Mouse (Mus musculus): ENCODE data around the gene Dst. TPM values are rescaled to one million over a fixed set of nuclear protein-coding genes. Genes with fewer than 3 reads are reported as not detected.

Gene Dst
- polyA plus RNA-seq, 1 experiment from 2014 or later, result 38.4 TPM

- Histone ChIP-seq H3K27ac (replicated peaks) (no peak overlapping the region), H3K27me3 (no peaks in the 10 kb centered on the region), H3K9me3 (no peaks in the 10 kb centered on the region), H3K36me3 (no peaks in the 10 kb centered on the region), H3K4me2 (replicated peaks) (no peak overlapping the region), H3K9ac (replicated peaks) (no peak overlapping the region), H3K4me1 (no peaks in the 10 kb centered on the region), H3K4me3 (no peak overlapping the region)
- WGBS, result 94% methylated on average over 6 of the region's 6 CpGs
- no peak for ATAC-seq (ENCODE audit: low FRiP score, low read depth)
Measured at GRCm38 (mm10) chr1:33898373-33898772, 9.7 kb upstream of the Dst start.

GRCm38 (mm10) chr1:33900175-33900574 lies 7.8 kb upstream of the Dst start:
- Histone ChIP-seq H3K36me3 (no peaks in the 10 kb centered on the region), H3K4me2 (replicated peaks) (no peak overlapping the region), H3K4me3 (no peak overlapping the region), H3K9me3 (no peaks in the 10 kb centered on the region), H3K27me3 (peaks cover 9% of the 10 kb centered on the region; the same call in 1 of the 2 replicates), H3K4me1 (no peaks in the 10 kb centered on the region), H3K27ac (replicated peaks) (no peak overlapping the region), H3K9ac (replicated peaks) (no peak overlapping the region)
- no peak for ATAC-seq (ENCODE audit: low FRiP score, low read depth)
- 89% methylated on average over 8 of the region's 8 CpGs for WGBS

DNA sequence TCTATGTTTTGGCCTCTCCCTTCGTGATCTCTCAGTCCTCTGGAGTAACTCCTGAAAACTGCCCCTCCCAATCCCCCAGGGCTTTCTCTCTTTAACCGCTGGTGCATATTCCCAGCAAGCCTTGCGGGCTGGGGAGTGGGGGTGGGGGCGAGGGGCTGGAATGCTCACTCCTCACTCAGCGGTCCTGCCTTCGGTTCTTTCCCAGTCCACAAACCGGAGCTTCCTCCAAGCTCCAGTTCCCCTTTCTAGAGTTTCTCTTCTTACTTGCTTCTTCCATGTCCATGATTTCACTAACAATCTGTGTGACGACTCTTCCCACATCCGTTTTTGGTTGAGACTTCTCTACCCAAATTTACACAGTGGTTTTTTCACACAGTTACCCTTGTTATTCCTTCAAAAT lies 4.4 kb upstream of the Dst start:
- Histone ChIP-seq H3K4me1 (peaks cover 3% of the 10 kb centered on the region), H3K27ac (replicated peaks) (no peak overlapping the region), H3K4me2 (replicated peaks) (no peak overlapping the region), H3K9ac (replicated peaks) (no peak overlapping the region), H3K9me3 (no peaks in the 10 kb centered on the region), H3K36me3 (no peaks in the 10 kb centered on the region), H3K4me3 (no peak overlapping the region), H3K27me3 (peaks cover 28% of the 10 kb centered on the region)
- WGBS, result 28% methylated on average over 9 of the region's 9 CpGs
- ATAC-seq (ENCODE audit: low FRiP score, low read depth), result no peak

GRCm38 (mm10) chr1:33906216-33906615 lies 1.8 kb upstream of the Dst start:
- Histone ChIP-seq H3K9me3 (no peaks in the 10 kb centered on the region), H3K9ac (replicated peaks) (no peak overlapping the region), H3K4me2 (replicated peaks) (no peak overlapping the region), H3K27me3 (peaks cover 44% of the 10 kb centered on the region), H3K4me3 (no peak overlapping the region), H3K36me3 (no peaks in the 10 kb centered on the region), H3K27ac (replicated peaks) (no peak overlapping the region), H3K4me1 (peaks cover 13% of the 10 kb centered on the region)
- WGBS, result 40% methylated on average over 9 of the region's 10 CpGs
- no peak for ATAC-seq (ENCODE audit: low FRiP score, low read depth)

GRCm38 (mm10) chr1:33906927-33907326 lies 1.1 kb upstream of the Dst start:
- H3K36me3 ChIP-seq, result no peaks in the 10 kb centered on the region
- H3K27me3 ChIP-seq, result peaks cover 44% of the 10 kb centered on the region
- no peaks in the 10 kb centered on the region for H3K9me3 ChIP-seq
- peak overlapping the region; percentile 88 for H3K4me2 ChIP-seq (replicated peaks)
- H3K27ac ChIP-seq (replicated peaks), result no peak overlapping the region
- peaks cover 13% of the 10 kb centered on the region for H3K4me1 ChIP-seq
- WGBS, result 1% methylated on average over 20 of the region's 20 CpGs
- peak overlapping the region; percentile 77; the same call in 1 of the 2 replicates for H3K9ac ChIP-seq (replicated peaks)
- ATAC-seq (ENCODE audit: low FRiP score, low read depth), result peak; percentile 53
- H3K4me3 ChIP-seq, result peak overlapping the region; percentile 75

GRCm38 (mm10) chr1:33907421-33908190 lies 419 bp upstream of the Dst start, which contains the start of gene Bend6:
Gene Bend6 (minus strand): TSS chr1:33907816.
- Histone ChIP-seq H3K4me1 (peaks cover 13% of the 10 kb centered on the region), H3K9me3 (no peaks in the 10 kb centered on the region), H3K4me2 (replicated peaks) (peak within 1 kb of the TSS; percentile 88), H3K27me3 (peaks cover 44% of the 10 kb centered on the region), H3K4me3 (peak within 1 kb of the TSS; percentile 75), H3K9ac (replicated peaks) (peak within 1 kb of the TSS; percentile 77), H3K27ac (replicated peaks) (peak within 1 kb of the TSS; percentile 70), H3K36me3 (no peaks in the 10 kb centered on the region)
- under 1% methylated on average over 45 of the region's 110 CpGs for WGBS
- ATAC-seq (ENCODE audit: low FRiP score, low read depth), result peak; percentile 90

DNA sequence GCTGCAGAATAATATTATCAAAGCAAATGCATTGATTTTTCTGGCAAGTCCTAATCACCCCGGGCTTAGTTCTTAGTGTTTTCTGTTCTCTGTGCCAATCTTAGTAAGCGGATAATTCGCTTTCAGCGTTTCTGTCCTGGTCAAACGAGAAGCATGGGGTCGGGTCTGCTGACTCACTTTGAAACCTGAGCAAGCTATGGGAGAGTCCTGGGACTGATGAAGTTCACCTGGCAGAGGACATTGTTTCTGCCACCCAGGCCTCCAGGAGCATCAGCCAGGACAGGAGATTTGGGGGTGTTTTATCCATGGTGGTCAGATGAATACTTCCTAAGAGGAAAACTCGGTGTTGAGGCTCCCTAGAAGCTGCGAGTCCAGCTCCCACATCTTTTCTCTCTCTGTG lies 3.6 kb downstream of the Dst start:
- Histone ChIP-seq H3K27ac (replicated peaks) (no peak overlapping the region), H3K4me3 (no peak overlapping the region), H3K9ac (replicated peaks) (no peak overlapping the region), H3K4me1 (peaks cover 13% of the 10 kb centered on the region), H3K27me3 (peaks cover 27% of the 10 kb centered on the region), H3K9me3 (no peaks in the 10 kb centered on the region), H3K4me2 (replicated peaks) (no peak overlapping the region), H3K36me3 (0 out of 2 replicates have a peak, but pooled peaks cover 6% of the 10 kb centered on the region)
- WGBS, result 67% methylated on average over 8 of the region's 8 CpGs
- ATAC-seq (ENCODE audit: low FRiP score, low read depth), result no peak

GRCm38 (mm10) chr1:33916554-33916953 lies 8.5 kb downstream of the Dst start:
- WGBS, result 94% methylated on average over 5 of the region's 5 CpGs
- Histone ChIP-seq H3K9ac (replicated peaks) (no peak overlapping the region), H3K36me3 (0 out of 2 replicates have a peak, but pooled peaks cover 7% of the 10 kb centered on the region), H3K4me1 (no peaks in the 10 kb centered on the region), H3K4me3 (no peak overlapping the region), H3K4me2 (replicated peaks) (no peak overlapping the region), H3K27me3 (no peaks in the 10 kb centered on the region), H3K27ac (replicated peaks) (no peak overlapping the region), H3K9me3 (no peaks in the 10 kb centered on the region)
- ATAC-seq (ENCODE audit: low FRiP score, low read depth), result no peak

DNA sequence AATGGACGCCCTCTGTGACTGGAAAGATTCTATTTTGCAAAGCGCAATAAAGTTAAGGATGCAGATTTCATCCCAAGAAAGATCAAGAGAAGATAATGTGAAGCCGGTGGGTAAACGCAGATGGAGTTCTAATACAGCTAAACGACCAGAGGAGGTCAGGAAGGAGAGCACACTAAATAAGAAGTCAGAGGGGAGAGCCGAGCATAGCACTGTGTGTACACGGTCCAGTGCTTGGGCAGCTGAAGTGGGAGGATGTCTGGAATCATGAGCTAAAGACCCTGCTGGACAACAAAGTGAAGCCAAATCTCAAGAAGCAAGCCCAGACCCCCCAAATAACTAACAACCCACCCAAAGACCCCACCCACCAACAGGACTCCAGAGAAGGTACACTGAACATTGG lies 14.9 kb downstream of the Dst start:
- Histone ChIP-seq H3K4me1 (no peaks in the 10 kb centered on the region), H3K4me3 (no peak overlapping the region), H3K4me2 (replicated peaks) (no peak overlapping the region), H3K9ac (replicated peaks) (no peak overlapping the region), H3K36me3 (no peaks in the 10 kb centered on the region), H3K27me3 (no peaks in the 10 kb centered on the region), H3K27ac (replicated peaks) (no peak overlapping the region), H3K9me3 (no peaks in the 10 kb centered on the region)
- 78% methylated on average over 7 of the region's 7 CpGs for WGBS
- ATAC-seq (ENCODE audit: low FRiP score, low read depth), result no peak

DNA sequence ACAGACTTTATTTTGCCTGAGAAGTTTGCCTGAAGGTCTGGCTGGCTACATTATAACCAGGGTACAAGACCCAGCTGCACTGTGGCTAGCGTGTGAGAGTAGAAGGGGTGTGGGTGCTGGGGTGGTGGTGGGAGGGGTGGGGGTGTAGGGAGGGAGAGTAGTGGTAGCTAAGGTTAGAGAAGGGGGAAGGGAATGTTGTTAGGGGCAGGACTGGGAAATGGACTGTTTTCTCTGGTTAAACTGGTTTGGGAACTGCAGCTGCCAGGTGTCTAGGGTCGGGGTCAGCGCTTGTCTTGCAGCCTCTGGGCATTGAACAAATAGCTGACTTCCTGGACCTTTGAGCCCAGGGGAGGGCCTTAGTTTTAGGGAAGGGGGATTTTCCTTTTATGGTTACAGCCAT lies 17.3 kb downstream of the Dst start:
- Histone ChIP-seq H3K4me2 (replicated peaks) (no peak overlapping the region), H3K36me3 (no peaks in the 10 kb centered on the region), H3K9ac (replicated peaks) (no peak overlapping the region), H3K4me3 (no peak overlapping the region), H3K27me3 (no peaks in the 10 kb centered on the region), H3K4me1 (no peaks in the 10 kb centered on the region), H3K9me3 (no peaks in the 10 kb centered on the region), H3K27ac (replicated peaks) (no peak overlapping the region)
- ATAC-seq (ENCODE audit: low FRiP score, low read depth), result no peak
- 83% methylated on average over 3 of the region's 3 CpGs for WGBS

DNA sequence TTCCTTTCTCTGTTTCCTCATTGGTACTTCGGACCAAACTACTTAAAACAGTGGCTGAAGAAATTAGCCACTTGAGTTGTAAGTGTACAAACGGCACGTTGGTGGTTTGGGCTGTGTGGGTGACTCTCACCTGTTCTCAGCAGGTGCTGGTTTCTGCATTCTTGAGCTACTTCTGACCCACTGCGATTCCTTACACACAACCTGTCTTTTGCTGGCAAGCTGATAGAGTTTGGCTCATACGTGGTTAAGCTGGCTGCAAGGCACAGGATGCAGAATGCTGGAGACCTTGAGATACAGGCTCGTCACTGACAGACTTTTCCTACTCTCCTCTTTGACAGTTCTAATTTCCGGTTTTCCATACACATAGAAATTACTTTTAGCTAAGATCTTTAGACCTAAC lies 19.4 kb downstream of the Dst start:
- no peak overlapping the region for H3K4me3 ChIP-seq
- ATAC-seq (ENCODE audit: low FRiP score, low read depth), result no peak
- no peak overlapping the region for H3K4me2 ChIP-seq (replicated peaks)
- H3K9ac ChIP-seq (replicated peaks), result no peak overlapping the region
- H3K9me3 ChIP-seq, result no peaks in the 10 kb centered on the region
- H3K27ac ChIP-seq (replicated peaks), result no peak overlapping the region
- 90% methylated on average over 7 of the region's 7 CpGs for WGBS
- H3K27me3 ChIP-seq, result no peaks in the 10 kb centered on the region
- H3K36me3 ChIP-seq, result no peaks in the 10 kb centered on the region
- peaks cover 9% of the 10 kb centered on the region; the same call in 1 of the 2 replicates for H3K4me1 ChIP-seq

DNA sequence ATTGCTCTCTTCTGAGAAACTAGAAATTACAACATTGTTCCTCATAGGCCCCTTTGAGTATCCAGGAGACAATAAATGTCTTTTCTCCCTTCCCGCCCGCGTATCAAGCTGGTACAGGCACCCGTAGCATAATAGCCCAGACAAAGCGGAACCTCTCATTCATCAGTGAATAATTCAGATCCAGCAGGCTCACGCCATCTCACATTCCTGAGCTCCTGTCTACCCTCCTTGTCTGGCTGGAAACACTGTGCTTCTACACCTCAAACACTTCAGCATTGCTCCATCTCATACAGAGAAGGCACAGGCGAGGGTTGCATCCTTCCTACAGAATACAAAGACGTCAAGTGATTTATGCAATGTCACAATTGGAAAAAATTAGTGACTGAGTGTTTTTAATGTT lies 23.8 kb downstream of the Dst start:
- Histone ChIP-seq H3K36me3 (no peaks in the 10 kb centered on the region), H3K4me3 (no peak overlapping the region), H3K27me3 (no peaks in the 10 kb centered on the region), H3K9ac (replicated peaks) (no peak overlapping the region), H3K27ac (replicated peaks) (no peak overlapping the region), H3K9me3 (no peaks in the 10 kb centered on the region), H3K4me2 (replicated peaks) (no peak overlapping the region), H3K4me1 (peaks cover 11% of the 10 kb centered on the region; the same call in 1 of the 2 replicates)
- no peak; the same call in 1 of the 2 replicates for ATAC-seq (ENCODE audit: low FRiP score, low read depth)
- 63% methylated on average over 8 of the region's 8 CpGs for WGBS
